Mouse (Mus musculus) spleen, embryonic (tissue): ENCODE measurements at regions not wholly inside any gene's neighbourhood (a gene's known extent, or its start where the extent isn't known, plus 50 kb on each side); places are given as distances from the start of the nearest gene placed in this dataset.

ENCODE experiments used
- CTCF ChIA-PET: fragments of 350-600 bp; sonication (Branson Sonifier 250); formaldehyde crosslinking; loops from one replicate; lab custom pipeline; 2022; lab: Charles Lee

- CTCF ChIA-PET = no interaction called here
These were observed 60.8 kb downstream of the Mis18a start for GRCm38 (mm10) chr16:90666271-90666986.

DNA sequence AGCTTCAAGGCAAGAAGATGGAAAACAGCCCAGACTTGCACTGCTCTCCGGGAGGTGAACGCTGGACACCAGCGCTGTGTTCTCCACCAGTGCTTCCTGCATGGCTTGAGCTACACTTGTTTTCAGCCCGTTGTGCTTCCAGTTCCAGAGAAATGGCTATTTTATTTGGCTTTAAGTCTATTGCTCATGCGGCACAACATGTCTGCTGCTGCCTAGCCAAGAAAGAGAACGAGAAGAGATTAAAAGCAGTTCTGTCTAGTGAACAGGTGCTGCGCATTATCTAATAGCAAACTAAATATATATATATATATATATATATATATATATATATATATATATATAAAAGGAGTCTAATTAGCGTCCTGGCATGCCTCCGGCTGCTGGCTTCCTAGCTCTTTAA lies 63.1 kb downstream of the Mis18a start:
- CTCF ChIA-PET = no interaction called here

DNA sequence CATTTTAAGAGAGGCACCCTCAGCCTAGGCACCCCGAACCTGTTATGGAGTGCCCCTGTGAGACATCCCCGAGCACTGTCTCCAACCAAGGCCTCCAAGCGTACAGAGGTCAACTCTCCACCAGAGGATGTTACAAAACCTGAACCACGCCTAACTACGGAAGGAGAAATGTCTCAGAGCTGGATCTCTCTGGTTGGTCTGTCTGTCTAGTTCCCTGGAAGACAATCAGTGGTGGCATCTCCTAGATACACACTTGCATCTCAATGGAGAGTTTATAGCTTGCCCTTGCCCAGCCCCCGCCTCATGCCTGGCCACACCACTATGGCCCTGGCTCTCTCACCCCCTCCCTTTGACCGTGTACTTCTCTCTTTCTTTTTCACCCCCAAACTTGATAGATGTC lies 69.2 kb downstream of the Mis18a start:
- CTCF ChIA-PET = no interaction called here

DNA sequence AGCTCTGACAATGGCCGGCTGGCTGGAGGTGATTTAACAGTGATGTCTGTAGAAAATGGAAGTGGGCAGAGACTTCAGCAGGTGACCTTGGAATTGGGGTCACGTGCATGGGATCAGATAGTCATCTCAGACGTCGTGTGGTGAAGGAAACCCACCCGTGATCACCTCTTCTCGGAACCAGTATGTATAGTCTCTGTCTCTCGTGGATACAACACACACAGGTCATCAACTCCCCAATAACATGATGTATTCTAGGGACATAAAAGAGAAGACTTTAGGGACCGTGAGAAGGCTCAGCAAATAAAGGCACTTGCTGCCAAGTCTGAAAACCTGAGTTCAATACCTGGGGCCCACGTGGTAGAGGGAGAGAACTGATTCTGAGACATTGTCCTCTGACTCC lies 70.2 kb downstream of the Mis18a start:
- CTCF ChIA-PET = no interaction called here

- CTCF ChIA-PET = no interaction called here
These were observed 70.6 kb downstream of the Mis18a start for GRCm38 (mm10) chr16:90656571-90657011.

GRCm38 (mm10) chr16:90654853-90655252 lies 72.4 kb downstream of the Mis18a start:
- CTCF ChIA-PET = no interaction called here

DNA sequence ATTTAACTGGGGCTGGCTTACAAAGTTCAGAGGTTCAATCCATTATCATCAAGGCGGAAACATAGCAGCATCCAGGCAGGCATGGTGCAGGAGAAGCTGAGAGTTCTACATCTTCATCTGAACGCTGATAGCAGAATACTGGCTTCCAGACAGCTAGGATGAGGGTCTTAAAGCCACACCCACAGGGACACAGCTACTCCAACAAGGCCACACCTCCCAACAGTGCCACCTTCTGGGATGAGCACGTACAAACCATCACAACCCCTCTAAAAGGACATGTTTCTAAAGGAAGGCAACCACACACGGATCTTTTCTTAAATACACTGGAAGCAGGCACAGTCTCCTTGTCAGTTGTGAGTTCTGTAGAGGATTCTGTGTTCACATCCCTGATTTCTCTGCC lies 74.4 kb downstream of the Mis18a start:
- CTCF ChIA-PET = no interaction called here

- CTCF ChIA-PET = no interaction called here
These were observed 79.0 kb downstream of the Mis18a start for GRCm38 (mm10) chr16:90648161-90648560.

GRCm38 (mm10) chr16:90642671-90643070 lies 84.5 kb downstream of the Mis18a start:
- CTCF ChIA-PET = no interaction called here

GRCm38 (mm10) chr16:90635216-90635615 lies 92.0 kb downstream of the Mis18a start:
- CTCF ChIA-PET = no interaction called here

DNA sequence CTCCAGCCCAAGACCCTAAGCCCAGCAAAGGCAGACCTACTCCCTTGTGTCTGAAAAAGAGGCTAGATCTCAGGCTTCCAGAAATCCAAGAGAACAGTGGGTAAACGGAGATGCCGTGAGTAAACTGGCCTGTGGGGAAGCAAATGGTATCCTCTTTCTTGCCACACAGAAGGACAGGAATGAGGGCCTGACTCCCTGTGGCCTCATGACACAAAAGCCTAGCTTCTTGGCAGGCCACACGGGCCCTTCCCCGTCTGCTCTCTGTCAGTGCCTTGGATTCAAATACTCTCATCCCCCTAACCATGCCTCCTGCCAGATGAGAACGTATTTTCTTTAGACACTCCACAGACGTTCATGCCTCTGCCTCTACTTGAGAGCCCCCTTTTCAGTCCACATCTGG lies 97.2 kb downstream of the Mis18a start:
- CTCF ChIA-PET = no interaction called here

- CTCF ChIA-PET = no interaction called here
These were observed 97.9 kb downstream of the Mis18a start for GRCm38 (mm10) chr16:90629121-90629930.

- CTCF ChIA-PET = no interaction called here
These were observed 98.5 kb downstream of the Mis18a start for GRCm38 (mm10) chr16:90628605-90629120.

DNA sequence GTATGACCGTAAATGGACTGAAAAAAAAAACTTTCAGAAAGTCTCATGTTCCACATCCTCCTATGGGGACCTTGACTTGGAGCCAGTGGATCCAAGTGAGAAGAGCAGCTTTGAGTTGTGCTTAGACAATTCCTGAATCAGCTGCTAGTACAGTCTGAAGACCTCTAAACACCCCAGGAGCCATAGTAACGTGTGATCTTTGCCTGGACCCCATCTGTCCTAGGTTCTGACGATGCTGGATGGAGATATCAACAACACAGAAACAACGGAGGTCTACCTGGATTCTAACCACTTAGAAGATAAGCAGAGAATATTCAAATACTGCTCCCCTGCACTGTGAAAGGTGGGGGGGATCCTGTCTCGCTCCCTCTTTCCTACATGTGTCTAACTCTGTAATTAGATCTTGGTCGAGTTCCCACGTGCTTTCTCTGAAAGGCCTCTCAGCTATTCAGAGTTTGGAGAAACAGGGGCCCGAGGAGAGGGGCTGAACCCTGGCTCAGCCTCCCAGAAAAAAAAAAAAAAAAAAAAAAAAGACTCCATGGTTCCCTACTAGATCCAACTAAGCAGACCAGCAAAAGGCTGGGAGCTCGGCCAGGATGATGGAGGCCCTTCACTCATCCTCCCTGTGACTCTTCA lies 101.1 kb downstream of the Mis18a start:
- CTCF ChIA-PET = no interaction called here

DNA sequence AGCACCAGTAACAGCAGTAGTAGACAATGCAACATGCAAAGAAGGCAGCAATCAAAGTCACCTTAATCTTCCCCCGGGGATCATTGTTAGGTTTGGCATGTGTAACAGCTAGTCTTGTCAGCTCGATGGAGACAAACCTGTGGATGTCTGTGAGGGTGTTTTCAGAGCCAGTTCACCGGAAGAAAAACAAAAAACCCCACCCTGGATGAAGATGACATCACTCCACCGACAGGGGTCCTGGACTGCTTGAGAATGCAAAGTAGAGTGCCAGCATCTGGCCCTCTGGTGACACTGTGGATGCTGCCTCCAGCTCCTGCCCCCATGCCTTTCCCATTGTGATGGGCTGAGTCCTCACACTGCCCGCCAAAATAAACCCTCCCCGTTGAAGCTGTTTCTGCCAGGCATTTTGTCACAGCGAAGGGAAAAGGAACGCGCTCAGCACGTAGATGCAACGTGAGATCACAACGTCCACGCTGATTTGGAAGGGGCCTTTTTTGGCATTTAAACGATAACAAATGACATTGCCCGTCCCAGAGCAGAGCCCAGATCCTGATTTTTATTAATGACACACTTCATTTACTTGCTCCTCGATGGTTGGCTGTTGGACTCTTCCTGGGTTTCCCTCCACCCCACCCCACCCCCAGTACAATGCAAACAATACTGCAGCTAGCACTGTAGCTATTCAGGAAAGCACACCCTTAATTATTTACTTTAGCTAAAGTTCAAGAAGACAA lies 101.7 kb downstream of the Mis18a start:
- CTCF ChIA-PET = no interaction called here

GRCm38 (mm10) chr16:90624039-90624625 lies 103.1 kb downstream of the Mis18a start:
- CTCF ChIA-PET = interaction anchor here (0.8 kb wide), 1 partner anchor 97 kb away, joined by 3 read pairs; no protein-coding TSS in a partner anchor

DNA sequence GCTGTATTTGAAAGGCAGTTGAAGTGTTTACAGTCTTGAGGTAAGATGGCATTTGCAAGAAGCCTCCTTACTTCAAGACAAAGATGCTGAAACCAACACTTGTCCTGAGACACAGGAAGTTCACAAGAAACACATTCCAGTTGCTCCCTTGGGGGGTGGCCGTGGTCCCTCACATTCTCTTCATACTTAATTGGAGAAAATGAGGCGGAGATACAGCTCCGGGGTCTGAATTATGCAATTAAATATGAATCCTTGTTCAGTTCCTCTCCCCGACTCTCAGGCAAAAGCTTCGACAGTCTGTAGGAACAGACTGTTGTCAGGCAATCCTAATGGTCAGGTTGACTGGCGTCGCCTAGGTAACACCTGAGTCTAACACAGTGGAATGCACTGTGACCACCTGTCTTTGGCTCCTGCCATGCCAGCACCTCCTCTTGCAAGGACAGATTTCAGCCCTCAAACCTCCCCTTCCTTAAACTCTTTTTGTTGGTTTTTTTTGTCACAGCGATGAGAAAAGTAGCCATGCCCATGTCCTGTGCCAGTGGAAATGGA lies 104.5 kb downstream of the Mis18a start:
- CTCF ChIA-PET = no interaction called here

GRCm38 (mm10) chr16:90621761-90622411 lies 105.3 kb downstream of the Mis18a start:
- CTCF ChIA-PET = no interaction called here

GRCm38 (mm10) chr16:90619565-90620311 lies 107.5 kb downstream of the Mis18a start:
- CTCF ChIA-PET = no interaction called here

- CTCF ChIA-PET = no interaction called here
These were observed 111.4 kb downstream of the Mis18a start for GRCm38 (mm10) chr16:90615791-90616190.
